Mouse (Mus musculus) heart, postnatal 0 days (tissue): Measurements from ENCODE around the gene Fgfr2.

Experiments used
- CTCF ChIP-seq: IDR thresholded peaks from 2 replicates; pipeline ENCODE4 v1.5.1; 2016; ENCODE audit warnings: antibody characterized with exemption, control low read depth, low read depth
- EP300 ChIP-seq: IDR thresholded peaks from 2 replicates; pipeline ENCODE4 v1.6.1; 2016; ENCODE audit warnings: antibody characterized with exemption, low read depth

DNA sequence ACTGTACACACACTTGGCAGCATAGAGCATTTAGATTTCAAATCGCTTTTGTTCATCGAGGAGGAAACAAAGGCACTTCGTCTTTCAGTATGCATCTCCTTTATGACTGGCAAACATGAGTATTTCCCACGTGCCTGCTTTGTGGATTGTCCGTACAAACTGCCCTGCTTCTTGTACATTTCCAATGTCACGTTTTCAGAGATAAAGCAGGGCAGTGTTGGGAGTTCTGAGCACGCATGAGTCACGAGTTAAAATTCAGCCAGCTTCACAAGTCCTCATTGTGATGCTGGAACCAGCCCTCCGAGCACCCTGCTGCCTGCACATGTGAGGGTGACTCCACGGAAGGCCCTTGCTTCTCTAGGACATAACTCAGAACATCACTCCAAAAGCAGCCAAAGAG is 2303.5 kb downstream of the Fgfr2 start:
- TF ChIP-seq CTCF (no peak), EP300 (no peak)
